Mouse (Mus musculus) urinary bladder, postnatal 4 days (tissue): ENCODE measurements around the gene Dpf3.

Experiments
- DNase-seq, 2 experiments: peaks; one replicate each; pipeline ENCODE4 v3.0.0; 2021 to 2022; ENCODE audit warnings: low spot score in 2 of 2

Gene Dpf3

GRCm38 (mm10) chr12:83487476-83487991, at the start of gene Dpf3:
Gene Dpf3 (minus strand): TSS chr12:83487716.
- peak; percentile 97 to 99 for DNase-seq

GRCm38 (mm10) chr12:83536039-83536438, 48.5 kb upstream of the Dpf3 start:
- no peak for DNase-seq

DNA sequence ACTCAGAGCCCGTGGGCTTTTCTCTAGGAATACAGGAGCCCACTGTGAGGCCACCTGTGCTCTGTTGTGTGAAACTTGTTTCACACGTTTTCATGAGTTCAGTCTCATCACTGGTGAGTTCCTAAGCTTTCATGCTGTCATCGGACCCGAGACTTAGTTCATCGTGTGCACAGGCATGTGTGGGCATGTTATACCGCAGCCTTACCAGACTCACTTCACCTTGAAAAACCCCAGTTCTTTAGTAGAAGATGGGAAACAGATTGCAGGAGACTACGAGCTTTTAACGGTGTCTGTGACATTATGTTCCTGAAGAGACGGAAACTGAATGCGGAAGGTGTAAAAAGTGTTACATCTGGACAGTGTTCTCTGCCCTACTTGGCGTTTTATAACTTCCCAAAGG, 47.9 kb upstream of the Dpf3 start:
- DNase-seq, result no peak

GRCm38 (mm10) chr12:83534190-83534589, 46.7 kb upstream of the Dpf3 start:
- DNase-seq, result no peak

- no peak for DNase-seq
Measured at GRCm38 (mm10) chr12:83532966-83533365, 45.5 kb upstream of the Dpf3 start.

DNA sequence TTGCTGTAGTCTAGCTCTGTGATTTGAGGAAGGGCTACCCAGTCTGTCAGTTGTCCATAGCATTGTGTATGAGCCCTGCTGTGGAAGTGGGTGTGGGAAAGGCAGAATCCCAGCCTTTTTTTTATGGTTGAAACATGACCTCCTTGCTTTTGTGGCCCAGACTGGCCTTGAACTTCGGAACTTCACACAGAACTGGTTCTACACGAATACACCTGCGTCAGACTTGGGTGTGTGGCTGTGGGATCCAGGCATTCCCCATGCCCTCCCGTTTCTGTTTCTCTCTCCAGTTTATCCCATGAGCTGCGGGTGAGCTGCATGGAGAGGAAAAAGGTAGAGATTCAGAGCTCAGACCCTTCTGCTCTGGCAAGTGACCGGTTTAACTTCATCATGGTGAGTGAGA, 44.5 kb upstream of the Dpf3 start:
- no peak for DNase-seq

GRCm38 (mm10) chr12:83528665-83529064, 41.1 kb upstream of the Dpf3 start:
- no peak for DNase-seq

GRCm38 (mm10) chr12:83527816-83528215, 40.3 kb upstream of the Dpf3 start:
- no peak for DNase-seq

GRCm38 (mm10) chr12:83525822-83526544, 38.5 kb upstream of the Dpf3 start:
- no peak for DNase-seq

- DNase-seq, result no peak
Measured at GRCm38 (mm10) chr12:83524329-83524728, 36.8 kb upstream of the Dpf3 start.

DNA sequence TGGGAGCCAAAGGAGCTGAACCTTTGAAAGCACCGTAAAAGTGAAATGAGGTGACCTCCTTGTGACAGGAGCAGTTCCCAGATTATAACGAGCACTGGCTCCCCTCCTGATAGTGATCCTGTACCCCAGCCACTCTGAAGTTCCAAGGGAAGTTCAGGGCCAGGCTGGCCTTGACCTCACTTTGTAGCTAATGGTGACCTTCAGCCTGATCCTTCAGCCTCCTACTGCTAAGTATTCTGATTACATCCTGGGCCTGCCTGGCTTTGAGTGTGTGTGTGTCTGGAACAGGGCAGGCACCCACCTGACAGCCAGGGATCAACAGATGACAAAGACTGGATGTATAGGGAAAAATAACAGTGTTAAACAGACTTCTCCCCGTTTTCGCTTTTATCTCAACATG, 36.4 kb upstream of the Dpf3 start:
- no peak for DNase-seq

- DNase-seq, result no peak
Measured at GRCm38 (mm10) chr12:83523056-83523455, 35.5 kb upstream of the Dpf3 start.

DNA sequence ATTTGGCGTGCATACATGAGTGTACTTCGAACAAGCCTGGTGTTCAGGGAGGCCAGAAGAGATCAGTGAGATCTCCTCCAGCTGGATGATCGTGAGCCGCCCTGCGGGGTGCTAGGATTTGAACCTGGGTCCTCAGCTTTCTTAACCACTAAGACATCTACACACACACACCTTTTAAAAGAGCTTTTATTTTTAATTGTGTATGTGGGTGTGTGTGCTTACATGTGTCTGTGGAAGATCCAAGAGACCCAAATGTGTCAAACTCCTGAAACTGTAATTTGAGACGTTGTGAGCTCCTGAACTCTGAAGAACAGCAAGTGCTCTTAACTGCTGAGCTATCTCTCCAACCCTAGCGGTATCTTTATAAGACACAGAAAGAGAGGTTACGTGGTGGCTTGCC, 33.6 kb upstream of the Dpf3 start:
- DNase-seq, result no peak

- peak; percentile 94 to 98 for DNase-seq
Measured at GRCm38 (mm10) chr12:83520311-83520890, 32.9 kb upstream of the Dpf3 start, which contains the start of gene Dcaf4. Gene Dcaf4 (plus strand): TSS chr12:83520466.

DNA sequence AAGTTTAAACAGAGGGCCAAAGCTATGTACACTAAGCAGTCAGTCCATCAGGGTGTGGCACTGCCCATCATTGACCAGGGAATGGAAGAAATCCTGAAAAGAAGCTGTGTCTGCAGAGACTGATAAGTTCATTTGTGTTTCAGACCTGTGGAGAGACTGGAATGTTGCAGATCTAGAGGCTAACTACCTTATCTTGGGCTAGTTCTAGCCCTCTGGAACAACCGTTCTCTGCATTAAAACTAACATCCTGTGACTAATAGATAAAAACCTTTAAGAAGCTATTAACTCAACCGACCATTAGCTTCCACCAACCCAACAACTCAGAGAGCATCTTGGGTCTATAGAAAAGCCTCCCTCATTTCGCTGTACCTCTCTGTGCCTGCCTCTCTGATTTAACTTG, 30.1 kb upstream of the Dpf3 start:
- DNase-seq, result no peak

GRCm38 (mm10) chr12:83514216-83514615, 26.7 kb upstream of the Dpf3 start:
- no peak for DNase-seq

DNA sequence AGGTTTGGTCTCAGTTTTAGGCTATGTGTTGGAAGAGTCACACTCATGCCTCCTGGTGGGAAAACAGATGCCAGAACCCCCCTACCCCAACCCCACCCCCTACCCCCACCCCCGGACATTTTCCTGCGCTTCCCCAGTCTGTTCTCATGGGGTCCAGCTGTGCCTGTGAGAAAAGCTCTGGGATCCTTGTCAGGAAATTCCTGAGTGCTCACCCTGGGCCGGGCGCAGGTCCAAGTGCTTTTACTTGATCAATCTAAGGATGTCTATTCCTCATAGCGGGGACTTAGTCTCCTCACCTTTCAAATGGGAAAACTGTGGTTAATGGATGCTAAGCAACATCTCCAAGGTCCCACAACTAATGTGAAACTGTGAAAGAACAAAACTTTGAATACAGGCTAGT, 25.7 kb upstream of the Dpf3 start:
- no peak for DNase-seq

DNA sequence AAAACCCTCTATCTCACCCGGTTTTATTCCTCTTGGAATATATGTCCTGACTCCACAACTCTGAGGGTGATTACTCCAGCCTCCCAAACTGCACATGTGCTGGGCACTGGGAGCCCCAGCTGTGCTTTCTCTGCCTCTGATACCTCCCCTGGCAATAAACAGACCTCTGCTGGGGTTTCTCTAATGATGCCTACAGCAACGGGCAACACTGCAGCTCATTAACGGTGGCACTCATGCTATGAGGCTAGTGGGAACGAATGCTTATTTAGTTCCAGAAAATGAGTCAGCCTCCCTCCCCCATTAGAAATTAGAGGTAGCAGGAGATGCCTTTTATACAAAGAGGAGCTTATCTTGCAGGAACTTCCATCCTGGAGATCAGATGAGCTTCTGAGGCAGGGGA, 25.3 kb upstream of the Dpf3 start:
- DNase-seq, result no peak

DNA sequence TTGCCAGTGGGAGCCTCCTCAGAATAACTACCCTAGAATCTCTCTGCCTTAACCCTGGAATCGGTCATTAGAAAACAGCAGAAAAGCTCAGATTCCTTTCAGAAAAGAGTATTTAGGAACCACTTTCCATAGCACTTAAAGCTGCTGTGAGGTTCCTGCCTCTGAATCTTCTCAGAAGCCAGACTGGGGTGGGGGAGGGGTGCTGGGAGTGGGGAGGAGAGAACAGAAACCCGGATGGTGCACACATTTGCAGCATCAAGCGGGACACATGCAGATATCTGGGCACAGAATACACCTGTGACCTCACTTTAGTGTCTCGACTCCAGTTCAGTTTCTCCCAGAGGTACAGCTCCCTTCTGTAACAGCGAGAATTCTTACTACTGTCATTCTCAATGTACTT, 23.1 kb upstream of the Dpf3 start:
- no peak for DNase-seq

DNA sequence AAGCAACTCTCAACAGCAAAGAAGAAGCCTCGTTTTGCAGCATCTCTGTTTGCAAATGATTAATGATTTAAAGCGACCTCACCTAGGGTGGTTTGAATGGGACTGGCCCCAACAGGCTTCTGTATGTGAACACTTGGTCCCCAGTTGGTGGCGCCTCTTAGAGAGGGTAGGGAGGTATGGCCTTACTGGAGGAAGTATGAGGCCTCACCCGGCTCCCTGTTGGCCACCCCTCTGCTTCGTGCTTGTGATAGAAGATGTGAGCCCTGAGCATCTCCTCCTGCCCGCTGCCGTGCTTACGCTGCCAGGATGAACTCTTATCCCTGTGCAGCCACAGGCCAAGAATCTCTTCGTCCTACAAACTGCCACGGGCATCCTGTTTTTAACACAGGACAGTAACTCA, 19.0 kb upstream of the Dpf3 start:
- no peak for DNase-seq

GRCm38 (mm10) chr12:83502190-83502589, 14.7 kb upstream of the Dpf3 start:
- no peak for DNase-seq

DNA sequence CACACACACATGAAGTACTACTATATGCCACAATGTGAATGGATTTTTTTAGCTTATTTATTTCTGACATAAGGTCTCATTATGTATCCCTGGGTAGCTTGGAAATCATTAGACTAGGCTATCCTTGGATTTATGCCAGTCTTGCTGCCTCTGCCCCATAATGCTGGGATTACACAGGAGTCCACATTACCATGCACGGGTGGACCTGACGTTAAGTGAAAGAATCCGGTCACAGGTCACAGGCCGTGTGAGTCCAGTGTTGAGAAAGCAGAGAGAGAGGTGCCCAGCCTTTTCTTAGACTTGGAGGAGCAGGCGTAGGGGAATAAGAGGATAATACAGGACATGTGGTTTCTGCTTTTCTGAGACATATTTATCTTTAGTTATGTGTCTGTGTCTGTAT, 11.7 kb upstream of the Dpf3 start:
- DNase-seq, result no peak

- DNase-seq, result no peak
Measured at GRCm38 (mm10) chr12:83497959-83498358, 10.4 kb upstream of the Dpf3 start.
